Mouse (Mus musculus) neural tube, embryonic 15.5 days (tissue): ENCODE data around the gene Abca14. TPM values are rescaled to one million over a fixed set of nuclear protein-coding genes. Genes with fewer than 3 reads are reported as not detected.
"Not testable (repeated sequence)": the region's sequence is repeated elsewhere in the genome, so short reads cannot be mapped to it uniquely, and the experiment has no call there.

Experiments
- ATAC-seq: fragments of 200-750 bp; cut with Nextera tagmentation; 2 replicates; pipeline ENCODE4 v1.8.0; 2017; ENCODE audit warnings: mild to moderate bottlenecking, moderate TSS enrichment, moderate library complexity; ENCODE audit not compliant: low FRiP score
- H3K27ac ChIP-seq: fragments of 300-500 bp; sonication (generic); replicated peaks from 2 replicates; pipeline ENCODE4 v1.5.1; 2015; ENCODE audit warnings: mild to moderate bottlenecking, inconsistent platforms
- H3K27me3 ChIP-seq: fragments of 300-500 bp; sonication (generic); replicated peaks from 2 replicates; pipeline ENCODE4 v1.6.1; 2015; ENCODE audit warnings: inconsistent platforms
- H3K36me3 ChIP-seq: fragments of 300-500 bp; sonication (generic); 2 replicates; pipeline ENCODE4 v1.6.1; 2015; ENCODE audit warnings: inconsistent platforms
- H3K4me1 ChIP-seq: fragments of 300-500 bp; sonication (generic); 2 replicates; pipeline ENCODE4 v1.6.1; 2015; ENCODE audit warnings: inconsistent platforms
- H3K4me2 ChIP-seq: fragments of 300-500 bp; sonication (generic); 2 replicates; pipeline ENCODE4 v1.6.1; 2015; ENCODE audit warnings: inconsistent platforms, mild to moderate bottlenecking, moderate library complexity
- H3K4me3 ChIP-seq: fragments of 300-500 bp; sonication (generic); replicated peaks from 2 replicates; pipeline ENCODE4 v1.5.1; 2015; ENCODE audit warnings: mild to moderate bottlenecking, inconsistent platforms
- H3K9ac ChIP-seq: fragments of 300-500 bp; sonication (generic); replicated peaks from 2 replicates; pipeline ENCODE4 v1.6.1; 2015; ENCODE audit warnings: mild to moderate bottlenecking, inconsistent platforms
- H3K9me3 ChIP-seq: fragments of 300-500 bp; sonication (generic); replicated peaks from 2 replicates; pipeline ENCODE4 v1.6.1; 2016; ENCODE audit warnings: inconsistent platforms
- WGBS: fragments of 180-500 bp; shearing (Covaris S2); methylation state at CpG from one replicate; pipeline ENCODE4 v1.1.7; 2015; ENCODE audit warnings: mixed read lengths; 5-methylcytosine and 5-hydroxymethylcytosine counted together
- polyA plus RNA-seq: library from polyadenylated mRNA; unstranded; fragments of >200 nt; fragmentation: Nextera tagmentation; extraction: Ambion mirVana; gene quantifications from 2 replicates; pipeline ENCODE4 v1.2.1, GENCODE M21; 2015

Abca14 gene
- polyA plus RNA-seq, 1 experiment from 2014 or later, result not detected

GRCm38 (mm10) chr7:120228541-120228940, 24.8 kb downstream of the Abca14 start:
- Histone ChIP-seq H3K36me3 (no peaks in the 10 kb centered on the region), H3K9me3 (no peaks in the 10 kb centered on the region), H3K27ac (no peak overlapping the region), H3K4me2 (no peak overlapping the region), H3K4me3 (no peak overlapping the region), H3K9ac (no peak overlapping the region), H3K27me3 (no peaks in the 10 kb centered on the region), H3K4me1 (no peaks in the 10 kb centered on the region)
- no peak for ATAC-seq

- Histone ChIP-seq H3K36me3 (no peaks in the 10 kb centered on the region), H3K27me3 (no peaks in the 10 kb centered on the region), H3K4me3 (no peak overlapping the region), H3K4me2 (no peak overlapping the region), H3K9me3 (no peaks in the 10 kb centered on the region), H3K9ac (no peak overlapping the region), H3K4me1 (no peaks in the 10 kb centered on the region), H3K27ac (no peak overlapping the region)
- ATAC-seq, result no peak
Observed at GRCm38 (mm10) chr7:120241092-120241491, 37.3 kb downstream of the Abca14 start.

- H3K9ac ChIP-seq, result no peak overlapping the region
- WGBS, result 84% methylated on average over 7 of the region's 7 CpGs
Observed at GRCm38 (mm10) chr7:120271135-120271991, 67.6 kb downstream of the Abca14 start.

GRCm38 (mm10) chr7:120272110-120272509, 68.3 kb downstream of the Abca14 start:
- Histone ChIP-seq H3K27ac (no peak overlapping the region), H3K9ac (no peak overlapping the region), H3K27me3 (no peaks in the 10 kb centered on the region), H3K9me3 (no peaks in the 10 kb centered on the region), H3K4me1 (no peaks in the 10 kb centered on the region), H3K4me3 (no peak overlapping the region), H3K4me2 (no peak overlapping the region), H3K36me3 (no peaks in the 10 kb centered on the region)
- WGBS, result 50% methylated on average over 7 of the region's 7 CpGs
- 0 out of 2 replicates have a peak, but pooled peaks have one; percentile 59 for ATAC-seq

More at GRCm38 (mm10) chr7:120271135-120271991, 67.6 kb downstream of the Abca14 start:
- no peak overlapping the region for H3K4me3 ChIP-seq
- no peaks in the 10 kb centered on the region for H3K36me3 ChIP-seq
- H3K4me1 ChIP-seq, result no peaks in the 10 kb centered on the region
- no peak overlapping the region for H3K4me2 ChIP-seq
- no peaks in the 10 kb centered on the region for H3K9me3 ChIP-seq
- no peak overlapping the region for H3K27ac ChIP-seq
- no peak for ATAC-seq
- no peaks in the 10 kb centered on the region for H3K27me3 ChIP-seq

GRCm38 (mm10) chr7:120285286-120285685, 81.5 kb downstream of the Abca14 start:
- no peaks in the 10 kb centered on the region for H3K27me3 ChIP-seq
- no peak overlapping the region for H3K27ac ChIP-seq
- no peak for ATAC-seq
- 67% methylated on average over 3 of the region's 3 CpGs for WGBS
- no peaks in the 10 kb centered on the region for H3K9me3 ChIP-seq
- no peak overlapping the region for H3K4me3 ChIP-seq
- no peak overlapping the region for H3K9ac ChIP-seq
- H3K4me1 ChIP-seq, result no peaks in the 10 kb centered on the region
- no peak overlapping the region for H3K4me2 ChIP-seq
- no peaks in the 10 kb centered on the region for H3K36me3 ChIP-seq

- Histone ChIP-seq H3K4me3 (no peak overlapping the region), H3K27me3 (no peaks in the 10 kb centered on the region), H3K9me3 (no peaks in the 10 kb centered on the region), H3K27ac (no peak overlapping the region), H3K4me1 (no peaks in the 10 kb centered on the region), H3K4me2 (no peak overlapping the region), H3K36me3 (no peaks in the 10 kb centered on the region), H3K9ac (no peak overlapping the region)
- 80% methylated on average over 1 of the region's 1 CpGs for WGBS
- ATAC-seq, result no peak
Observed at GRCm38 (mm10) chr7:120316086-120316485, 112.3 kb downstream of the Abca14 start.

GRCm38 (mm10) chr7:120322963-120323362, 119.2 kb downstream of the Abca14 start:
- H3K9ac ChIP-seq, result no peak overlapping the region
- no peak for ATAC-seq
- no peaks in the 10 kb centered on the region for H3K27me3 ChIP-seq
- peaks cover 7% of the 10 kb centered on the region for H3K4me1 ChIP-seq
- no peaks in the 10 kb centered on the region for H3K9me3 ChIP-seq
- H3K4me2 ChIP-seq, result no peak overlapping the region
- no peak overlapping the region for H3K4me3 ChIP-seq
- H3K36me3 ChIP-seq, result no peaks in the 10 kb centered on the region
- H3K27ac ChIP-seq, result no peak overlapping the region
- 46% methylated on average over 4 of the region's 4 CpGs for WGBS

GRCm38 (mm10) chr7:120325911-120326310, 122.2 kb downstream of the Abca14 start:
- not testable (repeated sequence) for H3K4me3 ChIP-seq, H3K27ac ChIP-seq, H3K27me3 ChIP-seq, H3K36me3 ChIP-seq, H3K4me2 ChIP-seq, H3K9ac ChIP-seq, H3K4me1 ChIP-seq, ATAC-seq, H3K9me3 ChIP-seq
- WGBS, result 69% methylated on average over 2 of the region's 2 CpGs

- ATAC-seq, result peak; percentile 53; the same call in 1 of the 2 replicates
- 15% methylated on average over 22 of the region's 22 CpGs for WGBS
- peak overlapping the region; percentile 67 for H3K4me2 ChIP-seq
- no peaks in the 10 kb centered on the region for H3K36me3 ChIP-seq
- no peaks in the 10 kb centered on the region for H3K27me3 ChIP-seq
- peak overlapping the region; percentile 32 for H3K4me3 ChIP-seq
- H3K9ac ChIP-seq, result no peak overlapping the region
- H3K27ac ChIP-seq, result no peak overlapping the region
- H3K4me1 ChIP-seq, result peaks cover 8% of the 10 kb centered on the region
- H3K9me3 ChIP-seq, result no peaks in the 10 kb centered on the region
Observed at GRCm38 (mm10) chr7:120327220-120328073, 123.7 kb downstream of the Abca14 start.

GRCm38 (mm10) chr7:120328087-120328793, 124.5 kb downstream of the Abca14 start, which contains the start of gene Abca15:
Gene Abca15 (plus strand): TSS chr7:120328670.
- Histone ChIP-seq H3K9me3 (no peaks in the 10 kb centered on the region), H3K4me3 (peak within 1 kb of the TSS; percentile 32), H3K9ac (no peak within 1 kb of the TSS), H3K4me2 (peak within 1 kb of the TSS; percentile 67), H3K36me3 (no peaks in the 10 kb centered on the region), H3K27me3 (no peaks in the 10 kb centered on the region), H3K27ac (no peak within 1 kb of the TSS), H3K4me1 (peaks cover 8% of the 10 kb centered on the region)
- 81% methylated on average over 22 of the region's 22 CpGs for WGBS
- peak; percentile 17; the same call in 1 of the 2 replicates for ATAC-seq

GRCm38 (mm10) chr7:120361159-120361558, 157.4 kb downstream of the Abca14 start:
- ATAC-seq, result no peak
- no peak overlapping the region for H3K27ac ChIP-seq
- no peak overlapping the region for H3K9ac ChIP-seq
- H3K36me3 ChIP-seq, result no peaks in the 10 kb centered on the region
- H3K9me3 ChIP-seq, result no peaks in the 10 kb centered on the region
- H3K4me3 ChIP-seq, result no peak overlapping the region
- WGBS, result 39% methylated on average over 13 of the region's 13 CpGs
- H3K27me3 ChIP-seq, result no peaks in the 10 kb centered on the region
- H3K4me2 ChIP-seq, result no peak overlapping the region
- H3K4me1 ChIP-seq, result no peaks in the 10 kb centered on the region
